Mouse (Mus musculus) kidney, embryonic 16.5 days (tissue): ENCODE results near the gene Dok1. TPM values are rescaled to one million over a fixed set of nuclear protein-coding genes. Genes with fewer than 3 reads are reported as not detected.

Source experiments
- ATAC-seq: fragments of 200-750 bp; cut with Nextera tagmentation; 2 replicates; pipeline ENCODE4 v1.8.0; 2017; ENCODE audit warnings: moderate TSS enrichment; ENCODE audit not compliant: low FRiP score, low TSS enrichment
- H3K27ac ChIP-seq: fragments of 300-500 bp; sonication (generic); 2 replicates; pipeline ENCODE4 v1.5.1; 2014; ENCODE audit warnings: low read length
- H3K27me3 ChIP-seq: fragments of 300-500 bp; sonication (generic); 2 replicates; pipeline ENCODE4 v1.6.1; 2014; ENCODE audit warnings: low read length, control low read depth, mixed read lengths; ENCODE audit not compliant: insufficient read depth
- H3K36me3 ChIP-seq: fragments of 300-500 bp; sonication (generic); 2 replicates; pipeline ENCODE4 v1.6.1; 2014; ENCODE audit warnings: low read length, control low read depth, mixed read lengths; ENCODE audit not compliant: insufficient read depth
- H3K4me1 ChIP-seq: fragments of 300-500 bp; sonication (generic); 2 replicates; pipeline ENCODE4 v1.6.1; 2014; ENCODE audit warnings: low read length, control low read depth, mixed read lengths; ENCODE audit not compliant: insufficient read depth
- H3K4me2 ChIP-seq: fragments of 300-500 bp; sonication (generic); replicated peaks from 2 replicates; pipeline ENCODE4 v1.6.1; 2014; ENCODE audit warnings: low read depth, low read length
- H3K4me3 ChIP-seq: fragments of 300-500 bp; sonication (generic); 2 replicates; pipeline ENCODE4 v1.5.1; 2014; ENCODE audit warnings: mild to moderate bottlenecking, low read length
- H3K9ac ChIP-seq: fragments of 300-500 bp; sonication (generic); replicated peaks from 2 replicates; pipeline ENCODE4 v1.6.1; 2014; ENCODE audit warnings: low read length
- H3K9me3 ChIP-seq: fragments of 300-500 bp; sonication (generic); 2 replicates; pipeline ENCODE4 v1.6.1; 2016; ENCODE audit warnings: low read length, control low read depth
- WGBS: fragments of 180-500 bp; shearing (Covaris S2); extraction: QIAGEN DNeasy Blood & Tissue Kit; methylation state at CpG from one replicate; pipeline ENCODE4 v1.1.7; 2014; 5-methylcytosine and 5-hydroxymethylcytosine counted together
- polyA plus RNA-seq: library from polyadenylated mRNA; unstranded; fragments of >200 nt; fragmentation: Nextera tagmentation; extraction: Ambion mirVana; gene quantifications from 2 replicates; pipeline ENCODE4 v1.2.1, GENCODE M21; 2015

Dok1 gene
- polyA plus RNA-seq, result 14.5 and 14.8 TPM in 2 replicates

GRCm38 (mm10) chr6:83033249-83034185, at the start of gene Dok1, which contains the start of gene Loxl3:
Gene Dok1 (minus strand): TSS chr6:83033471.
Gene Loxl3 (plus strand): TSS chr6:83034173.
- under 1% methylated on average over 50 of the region's 51 CpGs for WGBS

GRCm38 (mm10) chr6:83080210-83080609, 46.9 kb upstream of the Dok1 start:
- no peak overlapping the region for H3K4me3 ChIP-seq
- no peak overlapping the region for H3K4me2 ChIP-seq
- H3K9me3 ChIP-seq, result no peaks in the 10 kb centered on the region
- peaks cover 16% of the 10 kb centered on the region for H3K36me3 ChIP-seq
- ATAC-seq, result no peak
- peaks cover 19% of the 10 kb centered on the region for H3K27me3 ChIP-seq
- H3K4me1 ChIP-seq, result peaks cover 40% of the 10 kb centered on the region
- 92% methylated on average over 5 of the region's 5 CpGs for WGBS
- no peak overlapping the region for H3K27ac ChIP-seq
- no peak overlapping the region for H3K9ac ChIP-seq

More at GRCm38 (mm10) chr6:83033249-83034185, at the start of gene Dok1, which contains the start of gene Loxl3:
- ATAC-seq, result peak; percentile 86
- H3K27me3 ChIP-seq, result peaks cover 8% of the 10 kb centered on the region; the same call in 1 of the 2 replicates
- peaks cover 29% of the 10 kb centered on the region for H3K4me1 ChIP-seq
- peak within 1 kb of the TSS; percentile 71 for H3K4me3 ChIP-seq
- H3K9me3 ChIP-seq, result no peaks in the 10 kb centered on the region
- peak within 1 kb of the TSS; percentile 87 for H3K4me2 ChIP-seq
- peak within 1 kb of the TSS; percentile 75 for H3K9ac ChIP-seq
- peak within 1 kb of the TSS; percentile 94 for H3K27ac ChIP-seq
- no peaks in the 10 kb centered on the region for H3K36me3 ChIP-seq

DNA sequence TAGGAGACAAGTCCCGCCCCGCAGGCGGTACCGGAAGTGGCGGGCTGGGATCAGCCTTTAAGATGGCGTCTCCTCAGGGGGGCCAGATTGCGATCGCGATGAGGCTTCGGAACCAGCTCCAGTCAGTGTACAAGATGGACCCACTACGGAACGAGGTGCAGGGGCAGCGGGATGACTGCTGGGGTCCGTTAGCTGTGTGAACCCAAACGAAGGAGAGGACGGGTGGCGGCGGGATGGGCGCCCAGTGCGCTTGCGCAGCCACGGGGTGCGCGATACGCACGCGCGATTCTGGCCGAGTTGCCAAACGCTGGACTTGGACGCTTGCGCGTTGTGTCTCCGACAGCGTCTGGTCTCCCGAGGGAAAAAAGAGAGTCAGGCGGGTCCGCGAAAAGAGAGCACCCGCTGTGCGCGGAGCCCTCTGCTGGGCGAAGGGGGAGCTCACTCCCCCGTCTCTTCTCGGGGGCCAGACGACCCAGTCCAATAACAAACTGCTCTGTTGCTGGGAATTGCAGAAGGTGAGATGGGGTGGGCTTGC, 45.1 kb upstream of the Dok1 start:
- ATAC-seq, result peak; percentile 92
- Histone ChIP-seq H3K36me3 (peaks cover 16% of the 10 kb centered on the region), H3K9me3 (no peaks in the 10 kb centered on the region), H3K4me3 (peak overlapping the region; percentile 90), H3K27ac (peak overlapping the region; percentile 88), H3K27me3 (peaks cover 33% of the 10 kb centered on the region), H3K4me2 (peak overlapping the region; percentile 99), H3K4me1 (peaks cover 23% of the 10 kb centered on the region), H3K9ac (peak overlapping the region; percentile 90)
- under 1% methylated on average over 46 of the region's 46 CpGs for WGBS

DNA sequence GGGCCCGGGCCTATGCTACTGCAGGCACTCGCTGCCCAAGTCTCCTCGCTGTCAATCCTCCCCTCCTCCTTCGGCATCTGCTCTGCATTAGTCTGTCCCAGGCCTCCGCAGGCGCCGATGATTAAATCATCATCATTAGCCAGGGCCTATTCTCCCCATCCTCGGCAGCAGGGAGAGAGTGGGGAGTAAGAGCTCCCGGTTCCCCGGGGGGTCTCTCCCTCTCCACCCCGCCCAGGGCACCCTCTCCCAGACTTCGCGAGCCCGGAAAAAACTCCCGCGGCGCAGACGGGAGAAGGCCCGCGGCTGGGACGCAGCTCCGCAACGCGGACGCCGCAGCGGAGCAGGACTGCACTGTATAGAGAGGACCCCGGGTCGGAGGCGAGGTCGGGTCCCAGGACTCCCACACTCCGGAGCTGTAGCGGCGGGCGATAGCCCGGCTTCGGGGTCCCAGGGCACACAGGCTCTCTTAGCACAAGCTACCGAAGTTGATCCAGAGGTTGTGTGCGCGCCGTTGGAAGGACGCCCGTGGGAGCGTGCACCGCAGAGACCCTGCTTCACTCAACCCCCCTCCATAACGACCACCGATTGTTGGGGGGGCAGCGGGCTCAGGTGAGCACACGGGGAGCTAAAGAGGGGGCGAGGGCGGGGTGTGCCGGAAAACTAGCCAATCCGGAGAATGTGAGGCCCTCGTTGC, 44.5 kb upstream of the Dok1 start, which contains the start of gene Pcgf1:
TSS of gene Pcgf1 (plus strand) at position 240 of the 694 bp plus-strand sequence.
- H3K9ac ChIP-seq, result peak within 1 kb of the TSS; percentile 90
- peaks cover 38% of the 10 kb centered on the region for H3K27me3 ChIP-seq
- ATAC-seq, result peak; percentile 84
- H3K27ac ChIP-seq, result peak within 1 kb of the TSS; percentile 88
- peak within 1 kb of the TSS; percentile 99 for H3K4me2 ChIP-seq
- under 1% methylated on average over 53 of the region's 54 CpGs for WGBS
- H3K9me3 ChIP-seq, result no peaks in the 10 kb centered on the region
- peak within 1 kb of the TSS; percentile 90 for H3K4me3 ChIP-seq
- peaks cover 16% of the 10 kb centered on the region for H3K36me3 ChIP-seq
- peaks cover 19% of the 10 kb centered on the region for H3K4me1 ChIP-seq

GRCm38 (mm10) chr6:83074979-83075378, 41.7 kb upstream of the Dok1 start:
- peaks cover 2% of the 10 kb centered on the region; the same call in 1 of the 2 replicates for H3K36me3 ChIP-seq
- ATAC-seq, result no peak
- H3K4me1 ChIP-seq, result peaks cover 29% of the 10 kb centered on the region
- no peaks in the 10 kb centered on the region for H3K9me3 ChIP-seq
- peaks cover 65% of the 10 kb centered on the region for H3K27me3 ChIP-seq
- H3K4me2 ChIP-seq, result no peak overlapping the region
- no peak overlapping the region for H3K9ac ChIP-seq
- no peak overlapping the region for H3K4me3 ChIP-seq
- WGBS, result 17% methylated on average over 2 of the region's 2 CpGs
- no peak overlapping the region for H3K27ac ChIP-seq

- Histone ChIP-seq H3K27ac (no peak overlapping the region), H3K36me3 (no peaks in the 10 kb centered on the region), H3K9ac (no peak overlapping the region), H3K4me3 (peak overlapping the region; percentile 30), H3K27me3 (peaks cover 95% of the 10 kb centered on the region), H3K4me2 (peak overlapping the region; percentile 26; the same call in 1 of the 2 replicates), H3K9me3 (no peaks in the 10 kb centered on the region), H3K4me1 (peaks cover 25% of the 10 kb centered on the region)
- WGBS, result under 1% methylated on average over 17 of the region's 24 CpGs
- ATAC-seq, result peak; percentile 40
These were observed 37.9 kb upstream of the Dok1 start for GRCm38 (mm10) chr6:83071220-83071619.

DNA sequence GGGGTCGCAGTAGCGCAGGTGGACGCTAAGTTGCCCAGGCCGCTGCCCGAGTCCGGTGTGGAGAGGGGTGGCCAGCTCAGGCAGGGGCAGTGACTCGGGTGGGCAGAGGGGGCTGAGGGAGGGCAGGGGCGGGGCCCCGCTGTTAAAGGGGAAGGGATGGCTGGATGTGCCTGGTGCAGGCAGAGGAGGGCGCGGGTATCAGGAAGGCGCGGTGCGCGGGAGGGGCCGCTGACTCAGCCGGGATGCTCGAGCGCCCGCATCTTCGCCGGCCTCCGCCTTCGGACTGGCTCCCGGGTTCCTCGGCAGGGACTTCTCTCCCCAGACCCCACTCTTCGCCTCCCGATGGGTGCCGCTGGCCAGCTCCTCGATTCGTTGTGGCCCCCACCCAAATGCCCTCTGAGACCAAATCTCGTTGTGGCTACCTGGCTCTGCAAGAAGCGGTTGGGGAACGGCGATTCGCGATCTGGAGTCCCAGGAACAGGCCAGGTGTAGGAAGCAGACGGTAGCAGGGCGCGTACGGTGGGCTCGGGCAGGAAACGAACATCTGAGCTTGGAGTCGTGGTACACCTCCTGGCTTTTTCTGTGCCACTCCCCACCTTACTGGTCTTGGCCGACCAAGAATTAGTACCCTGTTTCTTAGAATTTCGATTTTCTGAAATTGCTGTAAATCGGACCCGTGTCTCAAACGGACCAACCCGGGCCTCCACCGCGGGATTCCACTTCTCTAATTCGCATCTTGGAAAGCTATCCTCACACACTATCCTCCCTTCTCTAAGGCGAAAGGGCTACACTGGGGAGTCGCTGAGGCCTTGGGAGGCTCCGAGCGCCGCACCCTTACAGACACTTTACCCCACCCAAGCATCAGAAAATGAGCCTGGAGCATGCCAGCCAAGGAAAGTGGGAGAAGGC, 37.3 kb upstream of the Dok1 start:
- peaks cover 95% of the 10 kb centered on the region for H3K27me3 ChIP-seq
- no peaks in the 10 kb centered on the region for H3K36me3 ChIP-seq
- peak overlapping the region; percentile 38 for H3K4me3 ChIP-seq
- no peak overlapping the region for H3K27ac ChIP-seq
- H3K9ac ChIP-seq, result no peak overlapping the region
- ATAC-seq, result peak; percentile 32; the same call in 1 of the 2 replicates
- peak overlapping the region; percentile 44 for H3K4me2 ChIP-seq
- H3K4me1 ChIP-seq, result peaks cover 25% of the 10 kb centered on the region
- H3K9me3 ChIP-seq, result no peaks in the 10 kb centered on the region
- under 1% methylated on average over 57 of the region's 58 CpGs for WGBS

DNA sequence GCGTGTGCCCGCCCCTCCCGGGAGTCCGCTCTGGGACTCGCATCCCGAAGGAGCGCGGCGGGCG, 36.8 kb upstream of the Dok1 start, which contains the start of gene Tlx2:
TSS of gene Tlx2 (minus strand) at position 47 of the 64 bp plus-strand sequence.
- Histone ChIP-seq H3K9ac (no peak within 1 kb of the TSS; the same call in 1 of the 2 replicates), H3K27ac (no peak within 1 kb of the TSS), H3K27me3 (peaks cover 96% of the 10 kb centered on the region), H3K4me3 (peak within 1 kb of the TSS; percentile 38), H3K4me1 (peaks cover 25% of the 10 kb centered on the region), H3K9me3 (no peaks in the 10 kb centered on the region), H3K36me3 (no peaks in the 10 kb centered on the region), H3K4me2 (peak within 1 kb of the TSS; percentile 54)
- ATAC-seq, result no peak
- 1% methylated on average over 10 of the region's 10 CpGs for WGBS
